Mouse (Mus musculus) thymus, adult 2 months (tissue): ENCODE data around the gene Kdm5b.

Source experiments
- CTCF ChIP-seq: fragments of 200-500 bp; IDR thresholded peaks from 2 replicates; pipeline ENCODE4 v1.5.1; 2012; ENCODE audit warnings: mild to moderate bottlenecking, control low read depth, low read length, moderate library complexity, borderline replicate concordance; ENCODE audit not compliant: control insufficient read depth, poor library complexity, insufficient read depth; ENCODE audit errors: extremely low read depth
- POLR2A ChIP-seq: fragments of 200-500 bp; IDR thresholded peaks from 2 replicates; pipeline ENCODE4 v1.6.1; 2012; ENCODE audit warnings: mild to moderate bottlenecking, low read length, control low read depth, moderate library complexity; ENCODE audit not compliant: control insufficient read depth, poor library complexity, insufficient read depth; ENCODE audit errors: extremely low read depth

GRCm38 (mm10) chr1:134641507-134641906 lies 81.5 kb downstream of the Kdm5b start:
- TF ChIP-seq POLR2A (no peak), CTCF (no peak)
